Mouse (Mus musculus) adrenal gland, postnatal 14 days (tissue): ENCODE data around the gene Kctd17. TPM values are rescaled to one million over a fixed set of nuclear protein-coding genes. Genes with fewer than 3 reads are reported as not detected.

Experiments
- DNase-seq: peaks from one replicate; pipeline ENCODE4 v3.0.0; 2021; ENCODE audit warnings: mixed read lengths
- total RNA-seq: library from RNA; stranded (reverse); gene quantifications from 2 replicates; pipeline ENCODE4 v1.2.3, GENCODE M21; 2021

Gene Kctd17
- total RNA-seq, 1 experiment from 2014 or later, result 83.4 TPM

- DNase-seq, result no peak
These were observed 14.2 kb upstream of the Kctd17 start for GRCm38 (mm10) chr15:78414157-78414556.

GRCm38 (mm10) chr15:78416937-78417336, 11.4 kb upstream of the Kctd17 start:
- DNase-seq, result no peak

- DNase-seq, result no peak
These were observed 8.0 kb upstream of the Kctd17 start for GRCm38 (mm10) chr15:78420395-78420794.

GRCm38 (mm10) chr15:78422046-78422956, 6.1 kb upstream of the Kctd17 start:
- peak; percentile 93 for DNase-seq

GRCm38 (mm10) chr15:78424507-78424906, 3.9 kb upstream of the Kctd17 start:
- DNase-seq, result no peak

- no peak for DNase-seq
These were observed 3.1 kb upstream of the Kctd17 start for GRCm38 (mm10) chr15:78425230-78425629.

- no peak for DNase-seq
These were observed 735 bp downstream of the Kctd17 start for GRCm38 (mm10) chr15:78429139-78429459.

- DNase-seq, result no peak
These were observed 1.7 kb downstream of the Kctd17 start for GRCm38 (mm10) chr15:78429871-78430622.

- no peak for DNase-seq
These were observed 2.5 kb downstream of the Kctd17 start for GRCm38 (mm10) chr15:78430874-78431273.

GRCm38 (mm10) chr15:78431541-78432121, 3.3 kb downstream of the Kctd17 start:
- no peak for DNase-seq

GRCm38 (mm10) chr15:78434896-78435520, 6.6 kb downstream of the Kctd17 start:
- peak; percentile 68 for DNase-seq

- no peak for DNase-seq
These were observed 7.3 kb downstream of the Kctd17 start for GRCm38 (mm10) chr15:78435681-78436080.

- peak; percentile 96 for DNase-seq
These were observed 8.2 kb downstream of the Kctd17 start for GRCm38 (mm10) chr15:78436380-78437192.

- peak; percentile 86 for DNase-seq
These were observed 9.1 kb downstream of the Kctd17 start for GRCm38 (mm10) chr15:78437237-78438017.

GRCm38 (mm10) chr15:78438018-78438394, 9.6 kb downstream of the Kctd17 start:
- peak; percentile 81 for DNase-seq

- DNase-seq, result no peak
These were observed 10.1 kb downstream of the Kctd17 start for GRCm38 (mm10) chr15:78438505-78438904.

- DNase-seq, result no peak
These were observed 10.6 kb downstream of the Kctd17 start for GRCm38 (mm10) chr15:78438973-78439372.

GRCm38 (mm10) chr15:78442231-78442630, 13.9 kb downstream of the Kctd17 start:
- DNase-seq, result no peak

- peak; percentile 59 for DNase-seq
These were observed 15.5 kb downstream of the Kctd17 start for GRCm38 (mm10) chr15:78443857-78444256.

- DNase-seq, result peak; percentile 81
These were observed 18.8 kb downstream of the Kctd17 start for GRCm38 (mm10) chr15:78447121-78447520.
